Mouse (Mus musculus) lung, adult 2 months (tissue): ENCODE data around the gene Tha1.

Experiments used
- CTCF ChIP-seq: fragments of 200-500 bp; IDR thresholded peaks from 2 replicates; pipeline ENCODE4 v1.5.1; 2011; ENCODE audit warnings: mild to moderate bottlenecking, low read length, control low read depth; ENCODE audit not compliant: insufficient read depth
- POLR2A ChIP-seq: fragments of 200-500 bp; IDR thresholded peaks from 2 replicates; pipeline ENCODE4 v1.6.1; 2011; ENCODE audit warnings: low read depth, mild to moderate bottlenecking, control low read depth, low read length, borderline replicate concordance; ENCODE audit errors: extremely low read depth

DNA sequence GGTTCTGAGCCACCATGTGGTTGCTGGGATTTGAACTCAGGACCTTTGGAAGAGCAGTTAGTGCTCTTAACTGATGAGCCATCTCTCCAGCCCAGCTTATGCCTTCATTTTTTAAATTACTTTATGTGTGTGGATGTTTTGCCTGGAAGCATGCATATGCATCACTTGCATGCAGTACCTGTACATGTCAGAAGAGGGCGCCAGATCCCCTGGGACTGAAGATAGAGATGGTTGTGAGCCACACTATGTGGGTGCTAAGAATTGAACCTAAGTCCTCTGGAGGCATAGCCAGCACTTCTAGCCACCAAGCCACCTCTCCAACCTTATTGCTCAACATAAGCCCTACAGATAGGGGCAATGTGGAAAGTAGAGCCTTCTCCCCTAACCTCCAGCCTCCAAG, 42.1 kb upstream of the Tha1 start:
- peak; percentile 23; the same call in 1 of the 2 replicates for TF ChIP-seq CTCF
- no peak for TF ChIP-seq POLR2A
